Mouse (Mus musculus) lung, postnatal 0 days (tissue): ENCODE results near the gene Acadsb.
"Not testable (repeated sequence)": the region's sequence is repeated elsewhere in the genome, so short reads cannot be mapped to it uniquely, and the experiment has no call there.

Experiments used
- CTCF ChIP-seq: IDR thresholded peaks from 2 replicates; pipeline ENCODE4 v1.5.1; 2016; ENCODE audit warnings: antibody characterized with exemption, mild to moderate bottlenecking
- EP300 ChIP-seq: IDR thresholded peaks from 2 replicates; pipeline ENCODE4 v1.6.1; 2016; ENCODE audit warnings: antibody characterized with exemption, mild to moderate bottlenecking, control low read depth

DNA sequence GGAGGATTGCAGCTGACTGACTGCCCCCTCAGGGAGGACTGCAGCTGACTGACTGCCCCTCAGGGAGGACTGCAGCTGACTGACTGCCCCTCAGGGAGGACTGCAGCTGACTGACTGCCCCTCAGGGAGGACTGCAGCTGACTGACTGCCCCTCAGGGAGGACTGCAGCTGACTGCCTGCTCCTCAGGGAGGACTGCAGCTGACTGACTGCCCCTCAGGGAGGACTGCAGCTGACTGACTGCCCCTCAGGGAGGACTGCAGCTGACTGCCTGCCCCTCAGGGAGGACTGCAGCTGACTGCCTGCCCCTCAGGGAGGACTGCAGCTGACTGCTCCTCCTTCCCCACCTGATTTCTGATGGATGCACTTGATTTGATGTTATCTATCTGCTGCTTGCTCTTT lies 6.3 kb downstream of the Acadsb start:
- TF ChIP-seq CTCF, EP300: not testable (repeated sequence)
